Mouse (Mus musculus) adrenal gland, postnatal 0 days (tissue): ENCODE results near the gene Mbd4. TPM values are rescaled to one million over a fixed set of nuclear protein-coding genes. Genes with fewer than 3 reads are reported as not detected.

Source experiments
- polyA plus RNA-seq: library from polyadenylated mRNA; unstranded; fragments of >200 nt; fragmentation: Nextera tagmentation; extraction: Ambion mirVana; gene quantifications from 2 replicates; pipeline ENCODE4 v1.2.1, GENCODE M21; 2015

Mbd4 gene
- 7.5 and 8.0 TPM in 2 replicates for polyA plus RNA-seq

DNA sequence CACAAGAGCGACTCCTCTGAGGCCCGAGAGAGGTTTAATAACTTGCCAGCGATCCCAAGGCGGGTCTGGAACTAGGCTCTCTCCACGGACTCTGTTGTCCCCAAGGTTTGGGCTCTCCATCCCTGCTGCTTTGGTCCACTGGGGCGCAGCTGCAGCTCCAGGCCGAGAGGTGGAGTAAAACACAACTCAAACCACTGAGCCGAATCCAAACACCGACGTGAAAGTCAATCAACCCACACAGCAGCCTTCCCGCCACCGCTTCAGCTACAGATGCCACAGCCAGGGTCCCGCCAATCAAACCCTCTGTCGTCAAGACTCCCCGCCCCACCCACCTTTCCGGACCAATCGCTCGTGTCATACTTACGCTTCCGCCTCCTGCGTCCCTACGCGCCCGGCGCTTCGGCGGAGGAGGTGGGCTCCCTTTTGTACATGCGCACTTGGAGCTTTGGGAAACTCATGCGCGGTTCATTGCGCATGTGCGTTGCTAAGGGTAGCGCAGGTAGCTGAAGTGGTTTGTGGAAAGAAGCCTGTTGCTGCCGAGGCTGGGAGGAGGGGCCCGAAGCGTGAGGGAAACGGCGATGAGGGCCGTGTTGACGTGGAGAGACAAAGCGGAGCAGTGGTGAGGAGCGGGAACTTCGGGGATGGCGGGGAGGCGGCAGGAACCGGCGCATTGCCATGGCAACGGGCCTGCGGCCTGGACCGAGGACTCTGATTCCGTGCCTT is at the start of gene Mbd4, which contains the start of gene Ift122:
Mbd4 (minus strand) TSS at position 281 of the 723 bp plus-strand sequence.
Ift122 (plus strand) TSS at position 380 of the 723 bp plus-strand sequence.

DNA sequence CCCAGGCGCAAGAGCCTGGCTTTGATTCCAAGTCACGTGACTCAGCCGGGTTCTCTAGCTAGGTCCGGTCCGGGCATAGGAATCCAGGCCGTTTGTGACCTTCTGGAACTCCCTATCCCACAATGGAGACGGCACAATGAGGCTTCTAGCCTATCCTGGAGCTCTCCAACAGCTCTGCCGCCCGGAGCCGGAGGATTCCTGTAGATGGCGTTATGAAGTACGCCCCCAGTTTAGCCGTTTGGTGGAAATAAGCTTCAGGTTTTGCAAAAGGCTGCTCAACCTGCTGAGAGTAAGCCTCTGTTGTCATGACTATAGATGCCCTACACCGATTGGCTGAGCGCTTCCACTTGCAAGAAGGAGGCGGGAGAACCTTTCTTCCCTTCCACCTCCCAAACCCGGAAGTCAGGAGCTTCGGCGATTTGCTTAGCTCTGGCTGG is 15.0 kb downstream of the Mbd4 start, which contains the start of gene Efcab12:
Efcab12 (minus strand) TSS at position 252 of the 437 bp plus-strand sequence.

DNA sequence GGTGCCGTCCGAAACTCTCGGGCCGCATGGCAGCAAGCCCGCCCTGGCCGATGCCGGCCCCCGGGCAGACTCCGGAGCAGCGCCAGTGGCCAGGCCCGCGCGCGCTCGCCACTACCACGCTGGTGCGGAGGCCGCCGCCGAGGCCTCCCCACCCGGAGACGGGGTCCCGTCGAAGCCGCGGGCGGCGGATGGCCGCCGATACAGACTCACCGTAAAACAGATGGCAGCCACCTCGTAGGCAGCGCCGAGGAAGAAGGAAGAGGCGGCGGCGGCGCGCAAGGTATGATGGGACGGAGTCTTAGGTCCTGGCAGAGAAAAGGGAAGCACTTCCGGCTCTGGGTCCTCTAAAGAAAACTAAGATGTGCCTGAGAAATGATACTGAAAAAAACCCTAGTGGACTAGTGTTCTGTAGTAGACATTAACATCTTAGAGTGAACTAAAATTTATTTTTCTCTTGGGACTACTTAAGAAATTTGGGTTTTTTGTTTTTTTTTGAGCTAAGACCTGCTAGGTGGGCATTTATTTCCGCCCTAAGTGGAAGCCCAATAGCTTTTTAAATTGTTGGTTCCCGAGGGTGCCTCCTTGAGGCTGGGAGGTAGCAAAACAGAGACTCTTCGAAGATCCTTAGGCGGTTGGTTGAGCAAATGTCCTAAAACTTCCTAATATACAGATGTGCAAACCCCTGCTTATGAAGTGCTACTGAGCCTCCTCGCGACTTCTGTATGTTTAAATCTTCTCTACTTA is 44.5 kb downstream of the Mbd4 start, which contains the start of gene Rpl32:
Rpl32 (minus strand) TSS at position 260 of the 744 bp plus-strand sequence.

Other genes starting within 250 kb of the Mbd4 start
- gene Raf1, start 176.7 kb downstream of the Mbd4 start, polyA plus RNA-seq: 49.9 and 52.8 TPM in 2 replicates
- 3.0 and 3.3 TPM in 2 replicates for gene Tmem40, start 91.0 kb downstream of the Mbd4 start, polyA plus RNA-seq
- gene Cand2, start 78.8 kb downstream of the Mbd4 start, polyA plus RNA-seq: 8.5 and 10.0 TPM in 2 replicates
- gene Rpl32, start 44.6 kb downstream of the Mbd4 start, polyA plus RNA-seq: 2,518 and 3,190 TPM in 2 replicates
- gene Efcab12, start 15.0 kb downstream of the Mbd4 start, polyA plus RNA-seq: 0.62 and 0.66 TPM in 2 replicates
- 12.5 and 15.2 TPM in 2 replicates for gene Ift122, start 99 bp upstream of the Mbd4 start, polyA plus RNA-seq
- gene Rho, start 78.4 kb upstream of the Mbd4 start, polyA plus RNA-seq: 0.30 and 0.92 TPM in 2 replicates
- not detected in 2 replicates for gene H1foo, start 91.6 kb upstream of the Mbd4 start, polyA plus RNA-seq
- 17.0 and 29.6 TPM in 2 replicates for gene Plxnd1, start 141.6 kb upstream of the Mbd4 start, polyA plus RNA-seq